Mouse (Mus musculus) forebrain, postnatal 0 days (tissue): ENCODE results near the gene Tmem269. TPM values are rescaled to one million over a fixed set of nuclear protein-coding genes. Genes with fewer than 3 reads are reported as not detected.

Experiments used
- ATAC-seq: fragments of 200-750 bp; cut with Nextera tagmentation; 2 replicates; pipeline ENCODE4 v1.8.0; 2017; ENCODE audit warnings: mild to moderate bottlenecking, moderate library complexity
- DNase-seq: peaks from one replicate; pipeline ENCODE4 v3.0.0-alpha.2; 2015
- H3K27ac ChIP-seq: fragments of 300-500 bp; sonication (generic); 2 replicates; pipeline ENCODE4 v1.5.1; 2014; ENCODE audit warnings: low read depth, mild to moderate bottlenecking, antibody characterized with exemption, low read length, moderate library complexity, mixed read lengths
- H3K27me3 ChIP-seq: fragments of 300-500 bp; sonication (generic); 2 replicates; pipeline ENCODE4 v1.6.1; 2014; ENCODE audit warnings: mild to moderate bottlenecking, low read length, mixed read lengths; ENCODE audit not compliant: insufficient read depth
- H3K36me3 ChIP-seq: fragments of 300-500 bp; sonication (generic); 2 replicates; pipeline ENCODE4 v1.6.1; 2014; ENCODE audit warnings: mild to moderate bottlenecking, moderate library complexity; ENCODE audit not compliant: insufficient read depth
- H3K4me1 ChIP-seq: fragments of 300-500 bp; sonication (generic); 2 replicates; pipeline ENCODE4 v1.6.1; 2014; ENCODE audit warnings: antibody characterized with exemption; ENCODE audit not compliant: insufficient read depth
- H3K4me2 ChIP-seq: fragments of 300-500 bp; sonication (generic); 2 replicates; pipeline ENCODE4 v1.6.1; 2014; ENCODE audit warnings: low read depth, mild to moderate bottlenecking, moderate library complexity
- H3K4me3 ChIP-seq: fragments of 300-500 bp; sonication (generic); 2 replicates; pipeline ENCODE4 v1.5.1; 2014; ENCODE audit warnings: low read depth, low read length, mixed read lengths
- H3K9ac ChIP-seq: fragments of 300-500 bp; sonication (generic); 2 replicates; pipeline ENCODE4 v1.6.1; 2014; ENCODE audit warnings: mild to moderate bottlenecking
- H3K9me3 ChIP-seq: fragments of 300-500 bp; sonication (generic); 2 replicates; pipeline ENCODE4 v1.6.1; 2016; ENCODE audit warnings: low read length
- CTCF ChIP-seq: sonication (generic); IDR thresholded peaks from 2 replicates; pipeline ENCODE4 v1.5.1; 2016; ENCODE audit warnings: antibody characterized with exemption, control low read depth, low read depth
- WGBS: fragments of 180-500 bp; shearing (Covaris S2); extraction: QIAGEN DNeasy Blood & Tissue Kit; methylation state at CpG from one replicate; pipeline ENCODE4 v1.1.7; 2014; 5-methylcytosine and 5-hydroxymethylcytosine counted together
- polyA plus RNA-seq: library from polyadenylated mRNA; unstranded; fragments of >200 nt; fragmentation: Nextera tagmentation; extraction: Ambion mirVana; gene quantifications from 2 replicates; pipeline ENCODE4 v1.2.1, GENCODE M21; 2015
- total RNA-seq: library from RNA; depleted of rRNA; stranded (reverse); fragments of >200 nt; gene quantifications from 2 replicates; pipeline ENCODE4 v1.2.3, GENCODE M21; 2014; rRNA removed

The Tmem269 gene
- total RNA-seq (0.15 TPM in 1 of 2 replicates, not detected in the other), polyA plus RNA-seq (0.62 and 0.65 TPM in 2 replicates)

DNA sequence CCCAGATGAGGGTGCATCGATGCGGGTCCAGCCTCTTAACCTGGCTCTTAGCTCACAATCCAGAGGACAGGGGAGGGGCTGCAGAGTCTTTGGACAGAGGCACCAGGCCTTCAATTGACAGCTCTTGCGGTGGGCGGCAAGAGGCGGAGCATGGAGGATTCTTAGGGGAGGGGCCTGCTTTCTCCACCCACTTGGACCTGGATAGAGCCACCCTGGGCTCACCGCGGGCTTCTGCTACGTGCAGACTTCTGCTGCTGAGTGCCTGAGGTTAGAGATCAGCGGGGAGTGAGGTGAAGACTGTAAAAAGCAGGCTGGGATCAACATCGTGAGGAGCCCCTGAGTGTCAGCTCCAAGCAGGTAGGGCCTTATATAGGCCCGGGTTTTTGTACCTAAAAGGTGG, at the start of gene Tmem269:
TSS of gene Tmem269 (minus strand) at position 49 of the 400 bp plus-strand sequence.
- 12% methylated on average over 11 of the region's 11 CpGs for WGBS
- DNase-seq (no peak), ATAC-seq (no peak)
- H3K27me3 ChIP-seq = no peaks in the 10 kb centered on the region
- no peak within 1 kb of the TSS for H3K4me2 ChIP-seq
- H3K4me1 ChIP-seq = no peaks in the 10 kb centered on the region
- no peaks in the 10 kb centered on the region for H3K36me3 ChIP-seq
- no peak within 1 kb of the TSS for H3K9ac ChIP-seq
- no peaks in the 10 kb centered on the region for H3K9me3 ChIP-seq
- TF ChIP-seq CTCF = no peak
- no peak within 1 kb of the TSS for H3K4me3 ChIP-seq
- no peak within 1 kb of the TSS for H3K27ac ChIP-seq

DNA sequence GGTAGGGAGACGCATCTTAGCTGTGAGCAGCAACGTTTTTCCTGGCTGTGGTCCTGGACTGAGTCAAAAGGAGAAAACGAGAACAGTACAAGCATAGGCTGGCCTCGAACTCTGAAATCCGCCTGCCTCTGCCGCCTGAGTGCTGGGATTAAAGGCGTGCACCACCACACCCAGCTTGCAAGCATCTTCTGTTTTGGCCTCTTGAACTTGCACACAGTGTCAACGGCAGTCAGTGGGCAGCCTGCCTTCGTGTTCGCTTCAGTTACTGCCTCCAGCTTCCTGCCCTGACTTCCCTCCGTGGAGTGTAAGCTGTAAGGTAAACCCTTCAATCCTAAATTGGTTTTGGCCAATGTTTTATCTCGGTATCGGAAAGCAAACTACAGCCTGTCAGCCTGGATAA, 48.6 kb upstream of the Tmem269 start:
- DNase-seq (no peak), ATAC-seq (no peak)
- 74% methylated on average over 13 of the region's 13 CpGs for WGBS
- H3K4me3 ChIP-seq = no peak overlapping the region
- no peak overlapping the region for H3K4me2 ChIP-seq
- H3K4me1 ChIP-seq = no peaks in the 10 kb centered on the region
- no peaks in the 10 kb centered on the region for H3K9me3 ChIP-seq
- no peaks in the 10 kb centered on the region for H3K27me3 ChIP-seq
- H3K36me3 ChIP-seq = peaks cover 14% of the 10 kb centered on the region
- no peak for TF ChIP-seq CTCF
- no peak overlapping the region for H3K27ac ChIP-seq
- H3K9ac ChIP-seq = no peak overlapping the region

DNA sequence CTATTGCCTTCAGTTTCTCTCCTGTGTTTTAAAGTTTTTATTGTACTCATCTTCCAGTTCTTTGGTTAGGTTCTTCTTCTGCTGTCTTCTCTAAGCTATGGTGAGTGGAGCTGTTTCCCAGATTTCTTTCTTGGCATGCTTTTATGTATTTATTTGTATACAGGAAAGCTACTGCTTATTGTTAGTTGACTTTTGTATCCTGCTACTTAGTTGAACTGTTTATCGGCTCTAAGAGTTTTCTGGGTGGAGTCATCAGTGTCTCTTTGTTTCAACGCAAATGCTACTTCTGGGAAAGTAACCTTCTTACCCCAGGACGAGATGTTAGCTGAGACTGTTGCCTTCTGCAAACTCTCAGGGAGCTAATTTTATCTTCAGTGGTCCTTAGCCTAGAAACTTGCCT, 45.4 kb upstream of the Tmem269 start:
- Histone ChIP-seq H3K9ac (no peak overlapping the region), H3K36me3 (peaks cover 3% of the 10 kb centered on the region; the same call in 1 of the 2 replicates), H3K4me1 (no peaks in the 10 kb centered on the region), H3K9me3 (no peaks in the 10 kb centered on the region), H3K4me2 (no peak overlapping the region), H3K4me3 (no peak overlapping the region), H3K27ac (no peak overlapping the region), H3K27me3 (no peaks in the 10 kb centered on the region)
- DNase-seq = no peak
- TF ChIP-seq CTCF = no peak
- WGBS = 72% methylated on average over 3 of the region's 3 CpGs
- no peak for ATAC-seq

DNA sequence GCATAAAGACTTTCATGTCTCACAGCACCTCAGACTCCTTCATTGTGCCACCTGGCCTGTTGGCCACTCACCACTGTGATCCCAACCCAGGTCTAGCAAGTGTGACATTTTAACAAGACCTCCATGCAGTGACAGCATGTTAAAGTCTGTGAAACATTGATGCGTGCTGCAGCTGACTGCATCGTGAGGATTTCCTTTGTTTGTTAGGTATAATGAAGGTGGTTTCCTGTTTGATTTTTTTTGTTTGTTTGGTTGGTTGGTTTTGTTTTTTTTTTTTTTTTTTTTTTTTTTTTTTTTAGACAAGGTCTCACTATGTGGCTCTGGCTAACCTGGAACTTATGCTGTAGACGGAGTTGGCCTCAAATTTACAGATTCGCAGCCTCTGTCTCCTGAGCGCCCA, 44.5 kb upstream of the Tmem269 start:
- no peak overlapping the region for H3K4me2 ChIP-seq
- 85% methylated on average over 5 of the region's 5 CpGs for WGBS
- no peaks in the 10 kb centered on the region for H3K4me1 ChIP-seq
- DNase-seq = no peak
- no peaks in the 10 kb centered on the region for H3K9me3 ChIP-seq
- no peak overlapping the region for H3K27ac ChIP-seq
- no peak overlapping the region for H3K9ac ChIP-seq
- no peaks in the 10 kb centered on the region for H3K27me3 ChIP-seq
- no peaks in the 10 kb centered on the region for H3K36me3 ChIP-seq
- no peak for ATAC-seq
- TF ChIP-seq CTCF = no peak
- H3K4me3 ChIP-seq = no peak overlapping the region

DNA sequence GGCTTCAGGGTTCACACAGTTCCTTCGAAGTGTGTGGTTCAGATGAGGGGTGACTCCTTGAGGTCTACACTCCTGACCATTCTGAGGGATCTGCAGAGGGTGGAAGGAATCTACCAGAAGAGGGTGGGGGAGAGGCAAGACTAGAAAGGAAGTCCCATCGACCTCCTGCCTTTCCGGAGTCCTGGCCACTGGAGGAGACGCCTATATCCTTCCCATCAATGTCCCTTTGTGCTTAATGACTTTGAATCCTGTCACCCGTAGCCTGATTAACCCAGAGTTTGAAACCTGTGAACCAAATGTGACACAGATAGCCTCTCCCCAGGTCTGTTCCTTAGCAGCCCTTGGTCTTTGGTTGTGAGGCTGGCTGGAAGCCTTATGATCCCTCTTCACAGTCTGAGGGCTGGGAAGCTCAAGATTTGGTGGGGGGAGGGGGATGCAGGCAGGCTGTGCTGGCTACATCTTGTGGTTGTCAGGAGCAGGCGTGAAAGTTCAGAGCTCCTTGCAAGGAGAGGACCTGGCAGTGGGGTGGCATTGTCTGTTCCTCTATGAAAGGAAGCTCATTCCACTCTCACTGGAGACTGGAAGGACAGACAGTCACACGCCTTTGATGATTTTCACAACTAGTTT, 43.2 kb upstream of the Tmem269 start:
- Histone ChIP-seq H3K4me1 (no peaks in the 10 kb centered on the region), H3K27me3 (no peaks in the 10 kb centered on the region), H3K36me3 (no peaks in the 10 kb centered on the region), H3K9me3 (no peaks in the 10 kb centered on the region), H3K4me3 (no peak overlapping the region), H3K4me2 (no peak overlapping the region), H3K9ac (no peak overlapping the region), H3K27ac (no peak overlapping the region)
- WGBS = 78% methylated on average over 7 of the region's 7 CpGs
- DNase-seq (no peak), ATAC-seq (no peak)
- TF ChIP-seq CTCF = no peak

DNA sequence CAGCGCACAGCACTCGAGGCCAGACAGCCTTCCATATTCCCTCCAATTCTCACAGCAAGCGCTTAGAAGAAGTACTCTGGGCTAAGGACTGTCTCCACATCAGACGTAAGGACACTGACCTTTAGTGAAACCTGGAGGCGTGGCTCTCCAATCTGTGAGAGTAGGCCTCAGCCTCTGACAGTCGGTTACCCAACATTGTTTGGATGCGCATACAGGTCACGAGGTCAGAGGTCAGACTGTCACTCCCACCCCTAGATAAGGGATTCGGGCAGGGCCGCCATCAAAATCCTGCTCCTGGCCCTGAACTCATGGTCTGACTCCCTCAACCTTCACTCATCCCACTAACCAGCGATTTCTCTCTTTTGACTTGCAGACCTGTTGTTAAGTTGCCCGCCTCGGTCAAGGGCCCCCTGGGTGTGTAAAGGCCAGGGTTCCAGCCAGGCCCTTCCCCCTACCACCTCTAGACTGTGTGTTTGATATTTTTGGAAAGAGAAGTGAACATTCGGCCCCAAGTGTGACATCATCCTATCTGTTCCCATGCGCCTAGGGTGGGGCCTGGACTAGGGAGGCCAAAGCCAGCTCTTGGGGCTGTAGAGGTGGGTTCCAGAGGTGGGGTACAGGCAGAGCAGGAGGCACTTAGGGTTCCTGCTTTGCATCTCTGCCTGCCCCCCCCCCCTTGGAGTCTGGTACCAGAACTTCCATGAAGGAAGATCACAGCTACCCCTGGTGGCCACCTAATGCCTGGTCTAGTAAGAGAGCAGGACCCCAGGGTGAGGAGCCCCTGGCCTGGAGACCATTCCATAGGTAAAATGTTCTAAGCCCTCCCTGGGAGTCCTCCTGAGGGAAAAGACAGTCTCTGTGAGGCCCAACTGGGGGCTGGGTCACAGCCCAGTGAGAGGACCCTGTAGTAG, 41.6 kb upstream of the Tmem269 start:
- no peak overlapping the region for H3K9ac ChIP-seq
- H3K4me1 ChIP-seq = no peaks in the 10 kb centered on the region
- TF ChIP-seq CTCF = peak; percentile 38; the same call in 1 of the 2 replicates
- no peak for ATAC-seq
- H3K4me3 ChIP-seq = no peak overlapping the region
- no peaks in the 10 kb centered on the region for H3K36me3 ChIP-seq
- no peak overlapping the region for H3K4me2 ChIP-seq
- H3K27ac ChIP-seq = no peak overlapping the region
- WGBS = 88% methylated on average over 15 of the region's 15 CpGs
- H3K9me3 ChIP-seq = no peaks in the 10 kb centered on the region
- no peaks in the 10 kb centered on the region for H3K27me3 ChIP-seq
- DNase-seq = no peak

DNA sequence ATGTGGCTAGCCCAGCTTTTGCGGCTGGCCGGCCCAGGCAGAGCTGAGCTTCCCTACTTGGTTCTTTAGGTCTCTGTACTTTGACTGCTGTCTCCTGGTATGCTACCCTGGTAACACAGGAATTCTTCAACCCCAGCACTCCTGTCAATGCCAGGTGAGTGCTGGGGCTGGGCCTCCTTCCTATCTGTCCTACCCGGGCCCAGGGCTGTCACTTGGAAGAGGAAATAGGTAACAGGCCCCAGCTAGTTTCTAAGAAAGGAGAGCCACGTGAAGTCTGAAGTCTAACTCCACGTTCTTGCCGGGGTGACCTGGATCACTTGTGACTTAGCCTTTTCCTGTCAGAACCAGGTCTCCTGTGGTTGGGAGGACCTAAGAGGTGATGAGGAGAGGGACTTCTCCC, 39.1 kb upstream of the Tmem269 start:
- Histone ChIP-seq H3K4me2 (no peak overlapping the region), H3K27ac (no peak overlapping the region), H3K9me3 (no peaks in the 10 kb centered on the region), H3K4me1 (no peaks in the 10 kb centered on the region), H3K36me3 (no peaks in the 10 kb centered on the region), H3K27me3 (no peaks in the 10 kb centered on the region), H3K9ac (no peak overlapping the region), H3K4me3 (no peak overlapping the region)
- DNase-seq (no peak), ATAC-seq (no peak)
- WGBS = 84% methylated on average over 6 of the region's 6 CpGs
- no peak for TF ChIP-seq CTCF
